Comparison of ENCODE assay signal across 16 mouse cellular contexts in the genomic region with DNA sequence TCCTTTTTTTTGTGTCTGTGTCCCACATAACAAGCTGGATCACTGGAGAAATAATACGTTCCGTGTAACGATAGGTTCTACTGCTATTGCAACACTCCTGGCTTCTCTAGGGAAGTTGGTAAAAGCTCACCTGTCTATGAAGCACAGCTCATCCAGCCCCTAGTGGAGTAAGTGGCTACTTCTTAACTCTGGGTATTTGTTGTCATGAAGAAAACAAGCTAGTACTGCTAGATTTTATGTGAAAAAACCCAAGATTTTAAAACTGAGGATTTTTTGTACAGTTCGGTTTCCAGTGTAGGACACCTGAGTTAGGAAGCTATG.
"Had no signal": no experiment of that assay in that cellular context is flagged by ENCODE, and none has a peak within 500 bp of the region (broad histone marks: within the 10 kb centered on the region; RNA-seq: fewer than 3 reads in every experiment).

No protein-coding gene starts in this region.

- H3K4me2 ChIP-seq: kidney, embryonic 15.5 days; limb, embryonic 12.5 days; limb, embryonic 15.5 days; liver, embryonic 12.5 days; liver, embryonic 15.5 days; lung, embryonic 14.5 days; midbrain, embryonic 11.5 days had no signal

- H3K27ac ChIP-seq: kidney, embryonic 15.5 days; limb, embryonic 12.5 days; limb, embryonic 15.5 days; liver, embryonic 12.5 days; liver, embryonic 15.5 days had no signal

- DNase-seq: kidney, adult 11 months; kidney, adult 8-10 months; kidney, postnatal 25 days; left cerebral cortex, postnatal 4 days; lung, embryonic 14.5 days; lung, postnatal 10 days; lung, postnatal 36 days; midbrain, embryonic 14.5 days; thymus, adult 2 months; thymus, postnatal 14 days had no signal

- H3K4me3 ChIP-seq: kidney, embryonic 15.5 days; limb, embryonic 12.5 days; limb, embryonic 15.5 days; liver, embryonic 12.5 days; liver, embryonic 15.5 days had no signal

- H3K27me3 ChIP-seq: kidney, embryonic 15.5 days; limb, embryonic 12.5 days; limb, embryonic 15.5 days; liver, embryonic 12.5 days; liver, embryonic 15.5 days had no signal

- ATAC-seq: liver, embryonic 12.5 days had no signal

- H3K9ac ChIP-seq: kidney, embryonic 15.5 days; limb, embryonic 12.5 days; limb, embryonic 15.5 days; liver, embryonic 12.5 days; liver, embryonic 15.5 days; lung, embryonic 14.5 days had no signal

- H3K4me1 ChIP-seq: limb, embryonic 12.5 days; limb, embryonic 15.5 days; liver, embryonic 12.5 days; liver, embryonic 15.5 days had no signal

- H3K36me3 ChIP-seq: kidney, embryonic 15.5 days; limb, embryonic 12.5 days; limb, embryonic 15.5 days; liver, embryonic 12.5 days; liver, embryonic 15.5 days had no signal

- H3K9me3 ChIP-seq: kidney, embryonic 15.5 days; limb, embryonic 12.5 days; limb, embryonic 15.5 days; liver, embryonic 12.5 days; liver, embryonic 15.5 days had no signal
